ENCODE assay signal across 8 mouse cellular contexts in genomic region chr5:92435025-92435584, GRCm38 (mm10). TPM values are rescaled to one million over a fixed set of nuclear protein-coding genes. Genes with fewer than 3 reads are reported as not detected.
A peak's percentile ranks its signal among the peaks of the same experiment; 100 is the strongest.
DNase-seq lines count a peak whose midpoint lies in the region; ATAC-seq lines count a peak whose summit lies in the region.

Gene Nup54 (minus strand): TSS chr5:92435219.

- ATAC-seq in inflammation-experienced regulatory T-cells, adult 6 months, result peak; percentile 99
- peak; percentile 98 for ATAC-seq in megakaryocyte-erythroid progenitor cell, adult 5-6 weeks (replicated peaks; ENCODE audit: low FRiP score, low TSS enrichment, poor library complexity, severe bottlenecking)

- intact Hi-C loops in gastrocnemius, postnatal 14 days (cut with DNase I; ENCODE audit: low total_unique reads), result no loop called here
- intact Hi-C loops in left cerebral cortex, postnatal 10 days (cut with DNase I), result loop anchor here (2.0 kb wide), 1 partner anchor 70 kb away; no protein-coding TSS in a partner anchor

- peak; percentile 97 to 99 for DNase-seq in adrenal gland, adult (ENCODE audit: inconsistent age in 2 of 2, low spot score in 1 of 2)
- peak; percentile 98 for DNase-seq in embryo, embryonic 10.5 days (ENCODE audit: low spot score)
- peak; percentile 94 for DNase-seq in gastrocnemius, postnatal 14 days
- peak; percentile 95 to 96 for DNase-seq in left cerebral cortex, postnatal 10 days (ENCODE audit: extremely low spot score in 1 of 2, low spot score in 2 of 2)
- peak; percentile 96 for DNase-seq in right cerebral cortex, postnatal 25 days
- peak; percentile 92 to 93 for DNase-seq in urinary bladder, postnatal 4 days (ENCODE audit: low spot score in 2 of 2)

RNA-seq across cellular contexts. Expression of gene Nup54, which starts in this region (rescaled TPM):
- total RNA-seq in gastrocnemius, postnatal 14 days (2021), result 1 to 10 TPM; 8.9 to 9.9 TPM
- polyA plus RNA-seq in inflammation-experienced regulatory T-cells, adult 6 months (2017; shearing (Covaris generic)), result 10 to 100 TPM; 32.4 to 55.2 (median 40.2) TPM
- 10 to 100 TPM; 38.0 to 41.7 TPM for total RNA-seq in left cerebral cortex, postnatal 10 days (2021)
- total RNA-seq in megakaryocyte-erythroid progenitor cell, adult 5-6 weeks (2014; fragmentation: Nextera tagmentation), result 75.8 and 80.0 TPM in 2 replicates
- 99.1 and 106 TPM in 2 replicates for total RNA-seq in megakaryocyte-erythroid progenitor cell, adult 5-6 weeks (2017)

Comparison
In these comparisons a context has a peak if more than half of its experiments do, and no peak if none do; other contexts are left out.
1. Peak in every context shown above with its lines: DNase-seq and ATAC-seq.